Mouse (Mus musculus): ENCODE measurements around the gene Nop2.

DNA sequence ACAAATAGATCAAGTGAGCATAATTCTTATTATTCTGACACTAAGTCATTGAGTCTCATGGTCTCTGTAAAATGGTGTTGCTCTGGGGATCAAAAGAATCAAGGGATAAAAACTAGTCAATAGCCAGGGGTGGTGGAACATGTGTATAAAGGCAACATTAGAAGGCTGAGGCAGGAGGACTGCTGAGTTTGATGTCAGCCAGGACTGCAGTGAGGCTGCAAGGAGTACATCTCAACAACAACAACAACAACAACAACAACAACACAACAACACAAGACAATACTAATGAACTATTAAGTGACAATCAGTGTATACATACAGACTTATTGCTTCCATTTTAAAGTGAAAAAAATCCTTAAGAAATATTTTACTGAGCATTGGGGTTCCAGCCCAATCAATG, 59.1 kb downstream of the Nop2 start:
- no peak for TF ChIP-seq CTCF (IDR thresholded peaks at IDR 0.05; ENCODE audit: low read depth)
- TF ChIP-seq EP300 (optimal IDR thresholded peaks at IDR 0.05), result no peak

All from stomach, postnatal 0 days (tissue).